Mouse (Mus musculus) heart, embryonic 11.5 days (tissue): ENCODE measurements around the gene Dusp5. TPM values are rescaled to one million over a fixed set of nuclear protein-coding genes. Genes with fewer than 3 reads are reported as not detected.

Source experiments
- ATAC-seq: fragments of 200-750 bp; cut with Nextera tagmentation; replicated peaks from 2 replicates; pipeline ENCODE4 v1.8.0; 2017; ENCODE audit warnings: moderate library complexity; ENCODE audit not compliant: insufficient number of reproducible peaks, low FRiP score, low TSS enrichment
- H3K27ac ChIP-seq: fragments of 300-500 bp; sonication (generic); 2 replicates; pipeline ENCODE4 v1.5.1; 2014; ENCODE audit warnings: mild to moderate bottlenecking, low read depth, low read length
- H3K27me3 ChIP-seq: fragments of 300-500 bp; sonication (generic); 2 replicates; pipeline ENCODE4 v1.6.1; 2014; ENCODE audit warnings: mild to moderate bottlenecking, low read length, mixed read lengths; ENCODE audit not compliant: control insufficient read depth, insufficient read depth
- H3K36me3 ChIP-seq: fragments of 300-500 bp; sonication (generic); 2 replicates; pipeline ENCODE4 v1.6.1; 2014; ENCODE audit warnings: mild to moderate bottlenecking, low read length, moderate library complexity, mixed read lengths; ENCODE audit not compliant: control insufficient read depth, insufficient read depth
- H3K4me1 ChIP-seq: fragments of 300-500 bp; sonication (generic); 2 replicates; pipeline ENCODE4 v1.6.1; 2014; ENCODE audit warnings: low read length; ENCODE audit not compliant: control insufficient read depth, insufficient read depth
- H3K4me2 ChIP-seq: fragments of 300-500 bp; sonication (generic); 2 replicates; pipeline ENCODE4 v1.6.1; 2014; ENCODE audit warnings: mild to moderate bottlenecking, moderate library complexity
- H3K4me3 ChIP-seq: fragments of 300-500 bp; sonication (generic); 2 replicates; pipeline ENCODE4 v1.5.1; 2014; ENCODE audit warnings: low read depth, low read length
- H3K9ac ChIP-seq: fragments of 300-500 bp; sonication (generic); 2 replicates; pipeline ENCODE4 v1.6.1; 2014; ENCODE audit warnings: mild to moderate bottlenecking, low read depth, low read length, moderate library complexity
- H3K9me3 ChIP-seq: fragments of 300-500 bp; sonication (generic); replicated peaks from 2 replicates; pipeline ENCODE4 v1.6.1; 2016; ENCODE audit warnings: low read length; ENCODE audit not compliant: control insufficient read depth
- WGBS: fragments of 180-500 bp; shearing (Covaris S2); extraction: QIAGEN DNeasy Blood & Tissue Kit; methylation state at CpG from one replicate; pipeline ENCODE4 v1.1.7; 2014; ENCODE audit not compliant: insufficient replicate concordance; 5-methylcytosine and 5-hydroxymethylcytosine counted together
- polyA plus RNA-seq: library from polyadenylated mRNA; unstranded; fragments of >200 nt; fragmentation: Nextera tagmentation; extraction: Ambion mirVana; gene quantifications from 2 replicates; pipeline ENCODE4 v1.2.1, GENCODE M21; 2014

The Dusp5 gene
- polyA plus RNA-seq = 9.2 and 9.4 TPM in 2 replicates

DNA sequence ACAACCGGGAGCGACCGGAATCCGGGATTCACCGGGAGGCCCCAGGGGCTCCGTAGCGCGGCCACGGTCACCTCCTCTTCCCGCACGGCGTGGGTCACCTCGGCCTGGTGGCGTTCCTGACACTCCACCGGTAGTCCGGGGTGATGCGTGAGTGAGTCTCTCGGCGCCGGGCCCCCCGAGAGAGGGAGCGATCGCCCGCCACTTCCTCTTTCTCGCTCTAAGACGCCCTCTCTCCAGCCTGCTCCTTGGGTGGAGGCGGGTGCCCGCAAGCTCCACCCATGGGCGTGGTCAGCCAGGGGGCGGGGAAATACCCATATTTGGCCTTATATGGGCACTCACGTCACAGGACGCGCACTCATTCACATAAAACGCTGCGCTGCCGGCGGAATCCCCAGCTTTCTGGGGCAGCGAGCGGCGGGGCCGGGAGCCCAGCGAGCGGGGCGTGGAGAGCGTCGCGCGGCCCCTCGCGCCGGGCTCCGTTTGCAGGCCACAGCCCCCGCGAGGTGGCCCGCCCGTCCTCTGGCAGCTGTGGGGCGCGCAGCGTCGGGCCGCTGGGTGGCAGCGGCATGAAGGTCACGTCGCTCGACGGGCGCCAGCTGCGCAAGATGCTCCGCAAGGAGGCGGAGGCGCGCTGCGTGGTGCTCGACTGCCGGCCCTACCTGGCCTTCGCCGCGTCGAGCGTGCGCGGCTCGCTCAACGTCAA lies at the start of gene Dusp5:
TSS of gene Dusp5 (plus strand) at position 358 of the 703 bp plus-strand sequence.
- peak within 1 kb of the TSS; percentile 93 for H3K4me2 ChIP-seq
- H3K4me1 ChIP-seq = peaks cover 31% of the 10 kb centered on the region
- under 1% methylated on average over 82 of the region's 84 CpGs for WGBS
- peak within 1 kb of the TSS; percentile 76 for H3K4me3 ChIP-seq
- peak; percentile 91 for ATAC-seq
- H3K27ac ChIP-seq = peak within 1 kb of the TSS; percentile 81
- H3K27me3 ChIP-seq = no peaks in the 10 kb centered on the region
- H3K36me3 ChIP-seq = no peaks in the 10 kb centered on the region; the same call in 1 of the 2 replicates
- no peaks in the 10 kb centered on the region for H3K9me3 ChIP-seq
- H3K9ac ChIP-seq = peak within 1 kb of the TSS; percentile 75

DNA sequence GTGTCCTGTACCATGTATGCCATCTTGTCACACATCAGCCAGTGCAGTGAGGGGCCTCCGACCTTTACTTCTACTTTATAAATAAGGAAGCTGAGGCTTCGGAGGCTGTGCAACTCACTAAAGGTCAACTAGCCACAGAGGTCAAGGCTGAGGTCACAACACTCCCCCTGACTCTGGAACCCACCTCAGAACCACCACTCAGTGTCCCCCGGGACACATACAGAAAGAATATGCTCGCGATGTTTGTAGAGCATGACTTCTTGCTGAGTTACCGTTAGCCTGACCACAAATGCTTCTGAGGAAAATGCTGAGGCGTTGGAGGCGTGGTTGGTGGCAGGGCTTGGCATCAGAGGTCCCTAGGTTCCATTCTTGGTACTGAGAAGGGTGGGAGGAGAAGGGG lies 49.3 kb upstream of the Dusp5 start:
- no peak overlapping the region for H3K4me3 ChIP-seq
- no peak for ATAC-seq
- WGBS = 79% methylated on average over 8 of the region's 8 CpGs

DNA sequence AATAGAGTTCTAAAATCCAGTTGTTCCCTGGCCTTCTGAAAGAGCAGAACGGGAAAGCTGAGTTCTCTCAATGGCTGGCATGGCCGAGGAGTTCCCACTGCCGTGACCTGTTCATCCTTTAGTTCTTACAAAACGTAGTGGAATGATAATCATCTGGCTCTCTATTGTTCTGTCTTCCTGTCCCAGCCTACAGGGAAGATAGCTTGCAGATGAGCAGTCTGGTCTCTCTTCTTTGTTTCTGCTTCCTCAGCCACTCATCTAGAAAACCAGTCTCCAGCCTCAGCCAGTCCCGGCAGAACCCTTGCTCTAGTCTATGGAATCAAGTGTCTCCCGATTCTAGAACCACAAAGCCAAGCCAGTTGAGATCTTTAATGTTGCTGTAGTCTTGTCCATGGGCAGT lies 46.8 kb upstream of the Dusp5 start:
- ATAC-seq = no peak
- 54% methylated on average over 6 of the region's 6 CpGs for WGBS
- Histone ChIP-seq H3K4me3 (no peak overlapping the region), H3K36me3 (no peaks in the 10 kb centered on the region), H3K9ac (no peak overlapping the region), H3K4me1 (peaks cover 18% of the 10 kb centered on the region), H3K9me3 (no peaks in the 10 kb centered on the region), H3K27me3 (no peaks in the 10 kb centered on the region), H3K27ac (no peak overlapping the region), H3K4me2 (no peak overlapping the region)

More for the DNA sequence above, 49.3 kb upstream of the Dusp5 start:
- Histone ChIP-seq H3K9me3 (no peaks in the 10 kb centered on the region), H3K4me2 (no peak overlapping the region), H3K27ac (no peak overlapping the region), H3K27me3 (no peaks in the 10 kb centered on the region), H3K4me1 (peaks cover 18% of the 10 kb centered on the region), H3K36me3 (no peaks in the 10 kb centered on the region), H3K9ac (no peak overlapping the region)

DNA sequence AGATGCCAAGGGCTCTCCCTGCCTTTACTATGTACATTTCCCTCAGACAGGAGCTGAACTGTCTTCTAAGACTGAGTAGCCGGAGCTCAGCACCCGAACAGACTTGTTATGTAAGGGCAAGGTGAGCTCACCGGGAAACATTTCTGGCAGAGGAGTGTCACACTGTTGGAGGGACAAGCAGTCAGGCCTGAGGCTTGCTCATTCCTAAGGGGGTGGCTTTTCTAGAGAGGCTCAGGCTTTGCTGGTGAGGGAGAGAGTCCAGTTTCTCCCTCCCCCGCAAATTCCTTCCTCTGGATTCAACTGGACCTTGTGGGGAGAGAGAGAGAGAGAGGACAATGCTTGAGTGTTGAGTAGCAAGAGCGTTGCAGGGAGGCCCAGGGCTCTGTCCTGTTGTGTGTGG lies 46.4 kb upstream of the Dusp5 start:
- no peaks in the 10 kb centered on the region for H3K27me3 ChIP-seq
- H3K4me2 ChIP-seq = no peak overlapping the region
- 63% methylated on average over 5 of the region's 5 CpGs for WGBS
- no peak overlapping the region for H3K4me3 ChIP-seq
- no peaks in the 10 kb centered on the region for H3K36me3 ChIP-seq
- ATAC-seq = no peak
- H3K4me1 ChIP-seq = peaks cover 18% of the 10 kb centered on the region
- H3K9ac ChIP-seq = no peak overlapping the region
- no peaks in the 10 kb centered on the region for H3K9me3 ChIP-seq
- no peak overlapping the region for H3K27ac ChIP-seq

DNA sequence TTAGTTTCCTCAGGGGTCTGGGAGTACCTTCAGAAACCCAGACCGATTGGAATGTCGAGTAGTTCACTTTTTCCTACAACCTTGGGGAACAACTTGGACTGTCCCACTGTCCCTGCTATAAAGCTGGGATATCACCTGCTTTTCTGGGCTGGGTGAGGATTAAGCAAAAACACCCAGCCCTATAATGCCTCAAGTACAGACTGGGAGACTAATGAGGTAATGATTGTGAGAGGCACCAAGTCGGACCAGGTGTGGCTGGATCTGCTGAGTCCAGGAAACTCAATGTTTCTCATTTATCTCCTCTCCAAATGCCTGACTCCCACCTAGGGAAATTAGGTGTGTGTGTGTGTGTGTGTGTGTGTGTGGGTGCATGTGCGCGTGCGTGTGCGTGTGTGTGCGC lies 44.9 kb upstream of the Dusp5 start:
- Histone ChIP-seq H3K4me3 (no peak overlapping the region), H3K36me3 (no peaks in the 10 kb centered on the region), H3K4me1 (peaks cover 18% of the 10 kb centered on the region), H3K27me3 (no peaks in the 10 kb centered on the region), H3K9me3 (no peaks in the 10 kb centered on the region), H3K9ac (no peak overlapping the region), H3K27ac (no peak overlapping the region), H3K4me2 (no peak overlapping the region)
- no peak for ATAC-seq
- 81% methylated on average over 8 of the region's 8 CpGs for WGBS

DNA sequence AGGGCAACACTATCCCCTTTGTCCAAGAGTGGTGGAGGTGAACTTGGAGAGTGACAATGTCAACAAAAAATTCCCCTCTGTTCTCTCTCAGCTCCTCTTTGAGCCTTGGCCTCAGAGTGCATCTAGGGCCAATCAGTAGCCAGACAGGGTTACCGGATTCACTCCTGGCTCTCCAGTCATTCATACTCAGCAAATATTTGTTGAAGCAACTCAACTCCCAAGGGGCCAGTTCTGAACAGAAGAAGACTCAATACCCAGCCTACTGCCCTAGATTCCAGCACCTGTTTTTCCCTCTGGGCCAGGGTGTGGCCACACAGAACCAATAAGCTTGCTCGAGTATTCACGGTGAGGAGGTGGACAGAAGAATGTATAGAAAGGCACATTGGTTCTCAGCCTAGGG lies 44.0 kb upstream of the Dusp5 start:
- no peak overlapping the region for H3K9ac ChIP-seq
- no peak overlapping the region for H3K27ac ChIP-seq

DNA sequence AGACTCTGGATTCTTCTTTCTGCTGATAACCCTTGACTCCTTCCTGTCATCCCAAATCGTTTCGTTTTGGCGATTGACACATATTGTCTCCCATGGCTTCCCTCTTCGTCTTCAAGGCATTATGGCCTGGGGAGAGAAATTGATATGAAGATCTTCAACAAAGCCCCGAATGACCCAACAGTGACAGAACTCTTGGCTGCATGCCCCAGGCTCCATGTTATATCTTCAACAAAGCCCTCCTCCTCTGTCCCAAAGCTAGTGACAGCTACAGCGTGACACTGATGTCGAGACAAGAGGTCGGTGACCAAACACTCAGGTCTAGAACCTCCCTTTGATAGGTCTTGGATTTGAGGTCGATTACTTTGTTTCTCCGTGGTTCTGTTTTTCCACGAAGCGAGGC lies 39.7 kb upstream of the Dusp5 start:
- ATAC-seq = no peak
- 79% methylated on average over 12 of the region's 12 CpGs for WGBS
- H3K4me1 ChIP-seq = peaks cover 10% of the 10 kb centered on the region
- H3K4me2 ChIP-seq = no peak overlapping the region
- H3K9ac ChIP-seq = no peak overlapping the region
- no peaks in the 10 kb centered on the region for H3K9me3 ChIP-seq
- H3K4me3 ChIP-seq = no peak overlapping the region
- no peaks in the 10 kb centered on the region for H3K36me3 ChIP-seq
- no peaks in the 10 kb centered on the region for H3K27me3 ChIP-seq
- H3K27ac ChIP-seq = no peak overlapping the region

More for the DNA sequence above, 44.0 kb upstream of the Dusp5 start:
- Histone ChIP-seq H3K4me2 (no peak overlapping the region), H3K4me3 (no peak overlapping the region), H3K36me3 (no peaks in the 10 kb centered on the region), H3K4me1 (peaks cover 18% of the 10 kb centered on the region), H3K27me3 (no peaks in the 10 kb centered on the region), H3K9me3 (no peaks in the 10 kb centered on the region)
- ATAC-seq = no peak
- 67% methylated on average over 3 of the region's 3 CpGs for WGBS

DNA sequence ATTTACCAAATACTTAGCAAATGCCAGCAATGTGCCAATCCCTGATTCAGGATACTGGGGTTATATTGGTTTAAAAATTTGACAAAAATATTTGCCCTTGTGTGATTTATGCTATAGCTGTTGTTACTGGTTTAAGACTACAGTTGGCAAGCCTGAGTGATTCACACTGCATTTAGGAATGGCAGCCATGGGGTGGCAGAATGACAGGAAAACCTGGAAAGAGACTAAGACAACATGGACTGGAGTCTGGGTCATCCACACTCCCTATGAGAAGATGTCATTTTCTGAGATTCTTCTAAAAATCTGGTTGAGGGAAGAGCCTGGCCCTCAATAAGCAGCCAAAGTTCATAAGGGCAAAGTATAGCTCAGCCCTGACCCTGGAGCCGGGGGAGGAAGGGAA lies 39.0 kb upstream of the Dusp5 start:
- 88% methylated on average over 1 of the region's 1 CpGs for WGBS
- no peak overlapping the region for H3K9ac ChIP-seq
- ATAC-seq = no peak
- H3K9me3 ChIP-seq = no peaks in the 10 kb centered on the region
- H3K27ac ChIP-seq = no peak overlapping the region
- H3K4me3 ChIP-seq = no peak overlapping the region
- H3K27me3 ChIP-seq = no peaks in the 10 kb centered on the region
- H3K4me2 ChIP-seq = no peak overlapping the region
- no peaks in the 10 kb centered on the region for H3K36me3 ChIP-seq
- H3K4me1 ChIP-seq = peaks cover 11% of the 10 kb centered on the region

DNA sequence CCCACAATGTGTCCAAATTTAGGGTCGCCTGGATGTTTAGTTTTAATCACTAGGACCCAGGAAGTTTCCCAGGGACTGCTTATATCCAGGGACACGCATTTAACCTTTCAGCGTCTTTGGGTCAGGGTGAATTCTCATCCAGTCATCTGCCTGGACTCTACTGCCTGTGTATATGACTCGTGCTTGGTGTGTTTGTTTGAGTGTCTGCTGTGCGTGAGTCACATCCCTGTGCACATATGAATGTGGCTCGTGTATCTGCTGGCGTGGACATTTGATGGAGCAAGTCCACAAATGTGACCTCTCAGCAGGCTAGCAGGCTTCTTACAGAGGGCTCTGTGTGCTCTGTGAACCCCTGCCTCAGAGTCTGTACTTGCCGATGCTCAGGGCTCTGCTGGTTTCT lies 38.0 kb upstream of the Dusp5 start:
- WGBS = 72% methylated on average over 8 of the region's 8 CpGs

More for the DNA sequence above, 38.0 kb upstream of the Dusp5 start:
- Histone ChIP-seq H3K4me2 (no peak overlapping the region), H3K9me3 (no peaks in the 10 kb centered on the region), H3K27ac (no peak overlapping the region), H3K9ac (no peak overlapping the region), H3K36me3 (no peaks in the 10 kb centered on the region), H3K4me3 (no peak overlapping the region), H3K27me3 (no peaks in the 10 kb centered on the region), H3K4me1 (peaks cover 11% of the 10 kb centered on the region)
- ATAC-seq = no peak
